Mouse (Mus musculus): ENCODE measurements around the gene Tnfrsf1a.

The Tnfrsf1a gene

GRCm38 (mm10) chr6:125382024-125382423, 32.9 kb downstream of the Tnfrsf1a start:
- in situ Hi-C loops (cut with MboI, MseI) = no loop called here

GRCm38 (mm10) chr6:125385066-125385974, 36.2 kb downstream of the Tnfrsf1a start:
- in situ Hi-C loops (cut with MboI, MseI) = no loop called here

GRCm38 (mm10) chr6:125386080-125386479, 36.9 kb downstream of the Tnfrsf1a start:
- in situ Hi-C loops (cut with MboI, MseI) = no loop called here

- in situ Hi-C loops (cut with MboI, MseI) = no loop called here
Measured at GRCm38 (mm10) chr6:125389853-125390252, 40.7 kb downstream of the Tnfrsf1a start.

GRCm38 (mm10) chr6:125405461-125406382, 56.6 kb downstream of the Tnfrsf1a start:
- in situ Hi-C loops (cut with MboI, MseI) = no loop called here

- in situ Hi-C loops (cut with MboI, MseI) = no loop called here
Measured at GRCm38 (mm10) chr6:125407224-125407623, 58.1 kb downstream of the Tnfrsf1a start.

- in situ Hi-C loops (cut with MboI, MseI) = no loop called here
Measured at GRCm38 (mm10) chr6:125407657-125408056, 58.5 kb downstream of the Tnfrsf1a start.

- in situ Hi-C loops (cut with MboI, MseI) = no loop called here
Measured at GRCm38 (mm10) chr6:125410551-125410950, 61.4 kb downstream of the Tnfrsf1a start.

GRCm38 (mm10) chr6:125410995-125411547, 61.9 kb downstream of the Tnfrsf1a start:
- in situ Hi-C loops (cut with MboI, MseI) = no loop called here

- in situ Hi-C loops (cut with MboI, MseI) = no loop called here
Measured at GRCm38 (mm10) chr6:125411661-125412060, 62.5 kb downstream of the Tnfrsf1a start.
